Mouse (Mus musculus) layer of hippocampus, adult 9-10 months (tissue): ENCODE data around the gene Cul7.

Experiments used
- DNase-seq: peaks from one replicate; pipeline ENCODE4 v3.0.0; 2022; ENCODE audit warnings: low spot score

Cul7 gene

GRCm38 (mm10) chr17:46650232-46651031, at the start of gene Cul7:
Cul7 (plus strand) TSS chr17:46650337.
- peak; percentile 30 for DNase-seq

GRCm38 (mm10) chr17:46600569-46600968, 49.6 kb upstream of the Cul7 start:
- no peak for DNase-seq

GRCm38 (mm10) chr17:46602212-46602611, 47.9 kb upstream of the Cul7 start:
- no peak for DNase-seq

- DNase-seq = no peak
Measured at GRCm38 (mm10) chr17:46603229-46603628, 46.9 kb upstream of the Cul7 start.

GRCm38 (mm10) chr17:46605126-46605525, 45.0 kb upstream of the Cul7 start:
- no peak for DNase-seq

GRCm38 (mm10) chr17:46605987-46606386, 44.1 kb upstream of the Cul7 start:
- DNase-seq = no peak

- DNase-seq = no peak
Measured at GRCm38 (mm10) chr17:46609721-46610514, 40.2 kb upstream of the Cul7 start.

GRCm38 (mm10) chr17:46611316-46611715, 38.8 kb upstream of the Cul7 start:
- DNase-seq = no peak

GRCm38 (mm10) chr17:46612189-46612588, 37.9 kb upstream of the Cul7 start:
- DNase-seq = no peak

GRCm38 (mm10) chr17:46612820-46613219, 37.3 kb upstream of the Cul7 start:
- DNase-seq = no peak

- no peak for DNase-seq
Measured at GRCm38 (mm10) chr17:46613229-46613628, 36.9 kb upstream of the Cul7 start.

GRCm38 (mm10) chr17:46617799-46618198, 32.3 kb upstream of the Cul7 start:
- DNase-seq = no peak

GRCm38 (mm10) chr17:46618394-46618768, 31.8 kb upstream of the Cul7 start:
- DNase-seq = no peak

GRCm38 (mm10) chr17:46618769-46619682, 31.1 kb upstream of the Cul7 start:
- no peak for DNase-seq

GRCm38 (mm10) chr17:46619683-46620357, 30.3 kb upstream of the Cul7 start:
- DNase-seq = no peak

GRCm38 (mm10) chr17:46621324-46621723, 28.8 kb upstream of the Cul7 start:
- no peak for DNase-seq

- no peak for DNase-seq
Measured at GRCm38 (mm10) chr17:46622269-46622668, 27.9 kb upstream of the Cul7 start.

- DNase-seq = no peak
Measured at GRCm38 (mm10) chr17:46623819-46624557, 26.1 kb upstream of the Cul7 start.

- no peak for DNase-seq
Measured at GRCm38 (mm10) chr17:46624598-46624997, 25.5 kb upstream of the Cul7 start.

- no peak for DNase-seq
Measured at GRCm38 (mm10) chr17:46627409-46627808, 22.7 kb upstream of the Cul7 start.

GRCm38 (mm10) chr17:46628471-46628790, 21.7 kb upstream of the Cul7 start:
- no peak for DNase-seq
